Mouse (Mus musculus): ENCODE results near the gene Ces2b. TPM values are rescaled to one million over a fixed set of nuclear protein-coding genes. Genes with fewer than 3 reads are reported as not detected.

Gene Ces2b
- polyA plus RNA-seq, 1 experiment from 2014 or later: 0.24 TPM

Other genes with a start within 250 kb of the Ces2b start
- 20.1 and 20.5 TPM in 2 replicates for gene Pdp2, start 240.1 kb upstream of the Ces2b start, polyA plus RNA-seq (2015; fragmentation: Nextera tagmentation; extraction: Ambion mirVana)
- 0.21 TPM in 1 of 2 replicates, not detected in the other for gene Cdh16, start 207.2 kb upstream of the Ces2b start, polyA plus RNA-seq (2015; fragmentation: Nextera tagmentation; extraction: Ambion mirVana)
- 3.0 and 4.8 TPM in 2 replicates for gene Rrad, start 200.2 kb upstream of the Ces2b start, polyA plus RNA-seq (2015; fragmentation: Nextera tagmentation; extraction: Ambion mirVana)
- 124 and 136 TPM in 2 replicates for gene Ciao2b, start 189.6 kb upstream of the Ces2b start, polyA plus RNA-seq (2015; fragmentation: Nextera tagmentation; extraction: Ambion mirVana)
- gene Ces2a, start 97.6 kb upstream of the Ces2b start, polyA plus RNA-seq (2015; fragmentation: Nextera tagmentation; extraction: Ambion mirVana): not detected in 2 replicates
- not detected in 2 replicates for gene Ces2c, start 15.5 kb downstream of the Ces2b start, polyA plus RNA-seq (2015; fragmentation: Nextera tagmentation; extraction: Ambion mirVana)
- not detected in 2 replicates for gene Ces2e, start 94.7 kb downstream of the Ces2b start, polyA plus RNA-seq (2015; fragmentation: Nextera tagmentation; extraction: Ambion mirVana)
- gene Ces2f, start 115.8 kb downstream of the Ces2b start, polyA plus RNA-seq (2015; fragmentation: Nextera tagmentation; extraction: Ambion mirVana): not detected in 2 replicates
- gene Ces2g, start 130.1 kb downstream of the Ces2b start, polyA plus RNA-seq (2015; fragmentation: Nextera tagmentation; extraction: Ambion mirVana): 0.05 and 0.06 TPM in 2 replicates
- gene Ces2h, start 169.3 kb downstream of the Ces2b start, polyA plus RNA-seq (2015; fragmentation: Nextera tagmentation; extraction: Ambion mirVana): not detected in 2 replicates
- gene Ces3a, start 217.0 kb downstream of the Ces2b start, polyA plus RNA-seq (2015; fragmentation: Nextera tagmentation; extraction: Ambion mirVana): not detected in 2 replicates

All from hindbrain, embryonic 16.5 days (tissue).